Mouse (Mus musculus): ENCODE data around the gene Gabrr2.
"Not testable (repeated sequence)": the region's sequence is repeated elsewhere in the genome, so short reads cannot be mapped to it uniquely, and the experiment has no call there.

Gene Gabrr2

DNA sequence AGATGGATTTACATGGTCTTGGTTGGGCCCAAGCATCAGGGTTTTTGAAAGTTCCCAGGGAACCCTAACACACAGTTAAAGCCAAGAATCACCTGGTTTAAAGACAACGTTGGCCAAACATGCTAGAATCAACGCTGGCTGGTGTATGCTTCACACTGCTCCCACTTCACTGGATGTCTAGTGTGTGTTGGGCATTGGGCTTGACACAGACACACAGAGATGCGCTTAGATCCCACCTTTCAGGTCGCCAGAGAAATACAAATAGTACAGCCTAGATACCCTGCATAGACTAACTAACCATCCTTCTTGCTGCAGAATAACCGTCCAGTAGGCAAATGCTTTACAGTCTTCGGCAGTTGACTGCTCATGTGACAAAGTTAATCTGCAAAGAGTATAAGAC is 7.5 kb downstream of the Gabrr2 start:
- DNase-seq (ENCODE audit: low read depth) = no peak

DNA sequence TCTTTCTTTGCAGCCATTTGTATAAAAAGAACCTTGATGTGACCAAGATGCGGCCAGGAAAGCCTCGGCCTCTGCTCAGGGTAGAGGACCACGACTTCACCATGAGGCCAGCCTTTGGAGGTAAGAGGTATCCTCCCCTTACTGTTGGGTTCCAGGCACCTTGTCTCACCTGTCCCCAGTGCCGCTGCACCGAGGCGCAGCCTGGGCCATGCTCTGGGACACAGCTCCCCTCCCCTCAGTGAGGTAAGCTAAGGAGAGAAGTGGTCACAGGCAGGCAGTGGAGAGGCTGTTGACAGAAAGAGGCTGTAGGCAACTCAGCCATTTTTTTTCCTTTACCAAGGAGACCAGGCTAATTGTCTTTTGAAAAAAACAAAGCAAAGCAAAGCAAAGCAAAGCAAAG is 8.5 kb downstream of the Gabrr2 start:
- no peak for DNase-seq (ENCODE audit: low read depth)

DNA sequence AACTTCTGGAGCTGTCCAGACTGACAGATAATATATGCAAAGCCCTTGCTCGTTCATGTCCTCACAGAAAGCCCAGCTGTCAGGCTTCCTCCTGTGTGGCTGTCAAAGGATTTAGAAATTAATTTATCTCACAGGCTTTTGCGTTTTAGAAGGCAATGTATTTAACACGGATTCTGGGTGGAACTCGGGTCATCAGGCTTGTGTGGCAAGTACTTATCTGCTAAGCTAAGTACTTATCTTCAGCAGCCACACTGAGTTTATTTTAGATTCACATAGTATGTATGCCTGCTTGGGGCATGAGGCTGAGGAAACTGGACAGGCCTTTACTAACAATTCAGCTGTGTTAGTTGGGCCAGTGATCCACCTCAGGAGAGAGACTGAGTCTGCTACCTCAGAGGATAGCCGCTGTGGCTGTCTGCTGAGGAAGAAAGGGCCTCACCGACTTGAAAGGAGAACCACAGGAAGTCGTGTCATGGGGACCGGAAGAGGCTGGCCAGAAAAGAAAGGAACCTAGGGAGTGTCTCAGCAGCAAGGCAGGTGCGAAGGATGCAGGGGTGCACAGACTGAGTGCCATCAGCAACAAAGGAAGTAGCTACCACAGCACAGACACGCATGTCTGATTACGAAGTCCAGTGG is 9.8 kb downstream of the Gabrr2 start:
- peak; percentile 23 for DNase-seq (ENCODE audit: low read depth)

DNA sequence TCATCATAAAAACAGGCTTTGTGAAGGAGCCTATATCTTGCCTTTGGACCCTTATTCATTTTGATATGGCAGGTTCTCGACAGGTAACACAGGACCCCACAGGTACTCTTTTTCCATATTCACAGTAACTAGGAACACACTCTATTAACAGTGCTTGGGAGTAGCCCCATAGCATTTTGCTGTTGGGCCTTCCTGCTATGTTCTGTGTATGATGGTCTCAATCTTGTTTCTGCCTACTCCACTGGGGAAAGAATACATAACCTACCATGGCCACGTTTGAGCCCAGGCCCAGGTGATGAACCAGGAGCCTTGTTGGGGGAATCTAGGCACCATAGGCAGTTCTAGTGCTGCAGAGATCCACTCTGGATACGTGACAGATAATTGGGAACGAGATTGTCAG is 11.6 kb downstream of the Gabrr2 start:
- no peak for DNase-seq (ENCODE audit: low read depth)

DNA sequence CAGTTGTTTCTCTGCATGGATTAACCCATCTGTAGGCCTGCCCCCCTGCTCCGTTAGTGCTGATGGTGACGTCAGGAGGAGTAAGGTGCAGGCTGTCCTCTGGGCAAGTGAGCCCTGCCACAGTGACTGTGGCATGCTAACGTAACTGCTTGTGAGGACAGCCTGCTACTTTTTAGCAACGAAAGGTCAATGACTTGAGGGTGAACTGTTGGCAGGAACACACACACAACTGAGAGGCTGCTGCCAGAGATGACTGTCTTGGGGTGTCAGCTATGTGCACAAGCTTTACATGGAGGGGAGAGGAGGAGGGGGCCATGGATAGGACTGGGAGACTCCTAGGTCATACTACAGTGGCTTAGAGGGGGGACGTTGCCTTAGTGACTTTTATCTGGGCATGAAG is 12.1 kb downstream of the Gabrr2 start:
- no peak for DNase-seq (ENCODE audit: low read depth)

DNA sequence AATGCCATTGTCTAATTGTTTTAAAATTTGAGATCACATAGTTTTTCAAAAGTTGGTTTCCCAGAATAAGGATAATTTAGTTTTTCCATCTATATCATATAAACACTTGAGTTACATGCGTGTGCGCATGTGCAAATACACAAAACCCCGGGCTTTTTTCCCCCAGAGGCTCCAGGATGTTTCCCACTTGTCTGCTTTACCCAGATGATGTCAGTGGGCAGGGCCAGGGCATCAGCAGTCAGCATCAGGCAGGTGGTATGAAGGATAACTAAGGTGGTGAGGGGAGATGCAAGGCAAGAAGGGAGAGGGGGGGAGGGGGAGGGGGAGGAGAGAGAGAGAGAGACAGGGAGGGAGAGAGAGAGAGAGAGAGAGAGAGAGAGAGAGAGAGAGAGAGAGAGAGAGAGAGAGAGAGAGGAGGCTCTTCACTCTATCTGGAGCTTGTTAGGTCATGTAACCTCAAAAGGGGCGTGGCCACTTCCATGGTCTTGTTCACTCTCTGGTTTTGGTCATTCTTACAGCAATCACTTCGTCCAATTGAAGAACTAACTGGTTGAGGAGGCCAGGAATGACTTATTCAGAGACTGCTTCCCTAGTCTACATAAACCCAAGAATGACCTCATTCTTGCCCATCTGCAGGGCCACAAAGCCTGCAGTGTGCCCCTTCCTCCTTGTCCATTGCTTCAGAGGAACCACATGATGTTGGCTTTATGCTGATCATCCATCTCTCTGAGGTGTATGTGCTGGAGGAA is 13.2 kb downstream of the Gabrr2 start:
- no peak for DNase-seq (ENCODE audit: low read depth)

DNA sequence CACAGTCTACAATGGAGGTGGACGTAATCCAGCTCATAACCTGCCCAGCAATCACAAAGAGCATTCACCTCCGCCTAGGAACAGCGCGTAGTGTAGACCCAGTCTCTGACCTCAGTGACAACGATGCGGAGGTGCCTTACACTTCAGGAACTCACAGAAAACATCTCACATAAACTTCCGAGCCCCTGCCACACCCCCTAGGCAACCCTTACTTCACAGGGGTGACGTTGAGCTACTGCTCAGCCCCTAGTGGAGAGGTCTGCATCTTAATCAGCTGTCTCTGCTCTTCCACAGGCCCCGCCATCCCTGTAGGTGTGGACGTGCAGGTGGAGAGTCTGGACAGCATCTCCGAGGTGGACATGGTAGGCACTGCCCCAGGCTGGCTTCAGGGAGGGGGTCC is 14.4 kb downstream of the Gabrr2 start:
- no peak for DNase-seq (ENCODE audit: low read depth)

DNA sequence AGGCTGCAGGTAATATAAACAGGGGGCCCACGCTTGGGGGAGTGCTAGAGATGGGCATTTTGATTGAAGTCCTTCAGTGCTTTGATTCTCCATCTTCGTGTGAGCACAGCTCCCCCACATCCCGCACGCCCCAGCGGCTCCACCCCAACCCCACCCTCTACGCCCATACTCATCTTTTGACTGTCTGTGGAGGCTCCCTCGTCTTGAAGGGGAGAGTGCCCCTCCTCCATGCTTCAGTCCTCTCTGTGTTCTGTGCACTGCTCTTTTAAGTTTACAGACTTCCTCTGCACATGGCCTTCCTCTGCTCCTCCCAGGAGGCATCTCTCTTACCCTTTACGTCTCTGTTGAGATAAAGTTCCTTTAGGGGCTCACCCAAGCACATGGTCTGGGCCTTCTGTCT is 14.9 kb downstream of the Gabrr2 start:
- DNase-seq (ENCODE audit: low read depth) = no peak

DNA sequence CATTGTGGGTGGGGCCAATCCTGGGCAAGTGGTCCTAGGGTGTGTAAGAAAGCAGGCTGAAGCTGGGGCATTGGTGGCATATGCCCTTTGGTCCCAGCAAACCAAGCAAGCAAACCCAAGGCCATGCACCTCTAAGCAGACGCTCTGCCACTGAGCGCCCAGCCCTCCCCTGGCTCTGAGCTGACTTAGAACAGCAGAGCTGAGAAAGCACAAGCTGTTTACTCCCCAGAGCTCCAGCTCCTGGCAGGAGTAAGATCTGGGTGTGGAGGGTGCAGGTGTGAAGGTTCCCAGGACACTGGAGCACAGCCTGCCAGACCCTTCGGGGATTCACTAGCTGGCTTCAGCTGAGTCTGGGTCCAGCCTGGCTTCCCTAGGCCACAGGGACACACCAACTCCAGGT is 15.7 kb downstream of the Gabrr2 start:
- no peak for DNase-seq (ENCODE audit: low read depth)

DNA sequence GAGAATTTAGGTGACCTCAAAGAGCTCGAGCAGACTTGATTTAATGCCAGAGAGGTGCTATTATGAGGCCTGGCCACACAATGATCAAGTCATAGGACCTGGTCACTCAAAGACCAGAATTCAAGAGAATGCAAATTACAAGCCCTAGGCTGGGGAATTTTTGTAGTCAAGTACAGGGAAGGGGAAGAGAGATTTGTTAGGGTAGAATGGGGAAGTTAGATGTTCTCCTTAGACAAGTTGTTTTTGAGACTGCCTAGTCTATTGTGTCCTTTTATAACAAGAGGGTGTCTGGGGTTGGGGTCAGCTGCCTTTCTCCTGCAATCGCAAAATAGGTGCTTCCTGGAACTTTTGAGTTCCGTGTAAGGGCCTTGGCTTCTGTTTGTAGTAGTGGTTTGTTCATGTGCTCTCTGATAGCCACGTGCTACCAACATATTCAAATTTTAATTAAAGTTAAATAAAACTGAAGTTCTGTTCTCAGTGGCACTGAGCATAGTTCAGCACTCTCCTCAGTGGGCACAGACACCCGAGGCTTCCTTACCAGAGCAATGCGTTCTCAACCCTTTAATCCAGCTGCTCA is 36.4 kb downstream of the Gabrr2 start:
- DNase-seq (ENCODE audit: low read depth) = no peak

DNA sequence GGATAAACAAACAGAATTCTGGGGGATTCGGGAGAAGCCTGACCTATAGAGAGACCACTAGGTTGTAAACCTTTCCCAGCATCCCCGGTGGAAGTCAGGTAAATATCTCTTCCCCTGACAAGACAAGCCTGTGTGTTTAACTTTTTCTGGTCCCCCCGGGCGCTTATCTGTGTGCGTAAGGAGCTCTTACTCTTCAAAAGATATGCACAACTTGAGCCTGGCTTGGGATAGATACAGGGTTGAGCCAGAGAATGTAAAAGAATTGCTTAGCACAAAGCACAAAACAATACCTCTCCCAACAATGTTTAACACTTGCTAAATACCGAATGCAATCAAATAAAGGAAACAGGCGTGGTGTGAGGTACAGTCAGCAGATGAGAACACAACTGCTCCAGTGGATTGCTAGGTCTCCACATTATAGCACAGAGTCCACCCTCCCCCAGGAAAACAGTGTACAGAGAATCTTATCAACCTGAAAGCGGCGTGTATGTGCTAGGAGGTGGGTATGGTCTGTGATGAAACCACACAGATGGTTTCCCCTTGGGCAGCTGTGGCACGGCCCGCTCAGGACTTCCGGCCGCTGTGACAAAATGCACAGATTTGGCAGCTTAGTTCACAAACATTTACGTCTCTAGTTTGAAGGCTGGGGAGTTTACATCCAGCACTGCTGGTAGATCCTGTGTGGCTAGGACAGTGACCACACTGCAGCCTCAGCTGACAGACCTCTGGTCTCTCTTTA is 47.1 kb downstream of the Gabrr2 start:
- peak; percentile 32 for DNase-seq (ENCODE audit: low read depth)

DNA sequence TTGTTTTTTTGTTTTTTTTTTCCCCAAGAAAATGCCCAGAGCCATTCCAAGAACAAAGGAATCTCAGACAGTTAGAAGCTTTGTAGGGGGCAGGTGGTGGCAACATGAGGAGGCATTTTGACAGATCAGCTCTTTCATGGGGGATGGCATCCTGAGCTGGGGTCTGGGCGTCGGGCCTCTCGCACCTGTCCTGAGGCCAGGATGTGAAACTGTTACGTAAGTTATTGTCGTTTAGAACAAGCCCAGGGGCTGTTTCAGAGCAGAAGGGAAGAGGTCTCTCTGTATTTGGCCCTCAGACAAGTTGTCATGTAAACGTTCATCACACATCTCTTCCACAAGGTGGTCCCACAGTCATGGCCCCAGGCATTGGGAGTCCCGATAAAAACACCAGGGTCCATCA is 48.0 kb downstream of the Gabrr2 start:
- DNase-seq (ENCODE audit: low read depth) = no peak

DNA sequence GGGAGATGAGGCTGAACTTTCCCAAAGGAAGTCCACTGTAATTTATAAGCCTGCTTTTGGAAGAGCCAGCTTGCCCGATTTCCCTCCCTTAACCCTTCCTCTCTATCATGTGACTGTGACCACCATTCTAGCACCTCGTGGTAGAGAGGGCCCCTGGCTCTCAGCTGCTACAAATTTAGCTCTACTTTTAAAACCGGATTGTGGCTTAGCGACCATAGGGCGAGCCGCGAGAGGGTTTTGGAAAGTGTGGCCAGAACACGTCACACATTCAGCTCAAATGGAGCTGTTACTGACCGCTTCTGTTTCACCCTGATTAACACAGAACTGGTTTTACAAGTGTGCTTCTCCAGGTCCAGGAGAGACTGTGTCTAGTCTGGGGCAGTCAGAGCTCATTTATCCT is 48.6 kb downstream of the Gabrr2 start:
- no peak for DNase-seq (ENCODE audit: low read depth)

DNA sequence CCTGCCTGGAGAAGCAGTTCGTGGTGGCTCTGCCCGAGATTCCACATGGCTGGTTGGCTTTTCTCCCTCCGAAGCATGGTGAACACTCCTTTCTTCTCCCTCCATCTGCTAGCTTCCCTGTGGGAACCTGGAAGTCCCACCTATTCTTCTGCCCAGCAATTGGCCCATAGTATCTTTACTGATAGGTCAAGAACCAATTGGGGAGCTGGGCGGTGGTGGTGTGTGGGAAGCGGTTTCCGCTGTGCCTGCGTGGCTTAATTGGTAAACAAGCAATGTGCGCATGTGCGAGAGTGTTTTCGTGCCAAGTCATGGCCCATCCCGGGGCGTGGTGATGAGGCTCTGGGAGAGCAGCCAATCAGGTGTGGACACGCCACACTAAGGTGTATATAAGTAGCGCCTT is 50.1 kb downstream of the Gabrr2 start:
- not testable (repeated sequence) for DNase-seq (ENCODE audit: low read depth)

DNA sequence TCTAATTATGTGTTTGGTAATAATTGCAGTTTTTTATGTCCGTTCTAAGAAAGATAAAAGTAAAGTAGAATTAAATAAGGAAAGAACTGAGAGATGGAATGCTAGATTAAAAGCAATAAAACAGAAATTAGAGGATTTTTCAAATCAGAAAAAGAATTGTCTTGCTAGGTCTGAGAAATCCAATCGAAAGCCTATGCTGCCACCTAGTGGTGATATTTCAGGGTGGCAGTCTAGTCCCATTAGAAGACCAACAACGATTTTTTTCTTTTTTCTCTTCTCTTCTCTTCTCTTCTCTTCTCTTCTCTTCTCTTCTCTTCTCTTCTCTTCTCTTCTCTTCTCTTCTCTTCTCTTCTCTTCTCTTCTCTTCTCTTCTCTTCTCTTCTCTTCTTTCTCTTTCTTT is 56.3 kb downstream of the Gabrr2 start:
- peak; percentile 56 for DNase-seq (ENCODE audit: low read depth)

DNA sequence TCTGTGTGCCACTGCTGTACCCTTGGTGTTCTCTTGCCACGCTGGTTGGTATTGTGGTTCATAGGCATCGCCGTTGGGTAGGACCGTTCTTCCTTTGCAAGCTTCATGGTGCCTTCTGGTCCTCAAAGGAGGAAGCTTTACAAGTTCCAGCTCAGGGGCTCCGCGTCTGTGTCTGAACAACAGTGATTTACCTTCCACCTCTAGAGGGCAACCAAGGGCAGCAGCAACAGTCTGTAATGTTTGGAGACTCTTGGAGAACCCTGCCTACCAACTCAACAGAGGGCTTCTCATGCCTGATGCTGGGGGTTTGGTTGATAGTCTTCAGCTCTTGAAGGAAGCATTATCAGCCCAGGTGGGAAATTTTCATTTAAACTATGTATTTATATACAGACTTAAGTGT is 61.7 kb downstream of the Gabrr2 start:
- peak; percentile 6 for DNase-seq (ENCODE audit: low read depth)

DNA sequence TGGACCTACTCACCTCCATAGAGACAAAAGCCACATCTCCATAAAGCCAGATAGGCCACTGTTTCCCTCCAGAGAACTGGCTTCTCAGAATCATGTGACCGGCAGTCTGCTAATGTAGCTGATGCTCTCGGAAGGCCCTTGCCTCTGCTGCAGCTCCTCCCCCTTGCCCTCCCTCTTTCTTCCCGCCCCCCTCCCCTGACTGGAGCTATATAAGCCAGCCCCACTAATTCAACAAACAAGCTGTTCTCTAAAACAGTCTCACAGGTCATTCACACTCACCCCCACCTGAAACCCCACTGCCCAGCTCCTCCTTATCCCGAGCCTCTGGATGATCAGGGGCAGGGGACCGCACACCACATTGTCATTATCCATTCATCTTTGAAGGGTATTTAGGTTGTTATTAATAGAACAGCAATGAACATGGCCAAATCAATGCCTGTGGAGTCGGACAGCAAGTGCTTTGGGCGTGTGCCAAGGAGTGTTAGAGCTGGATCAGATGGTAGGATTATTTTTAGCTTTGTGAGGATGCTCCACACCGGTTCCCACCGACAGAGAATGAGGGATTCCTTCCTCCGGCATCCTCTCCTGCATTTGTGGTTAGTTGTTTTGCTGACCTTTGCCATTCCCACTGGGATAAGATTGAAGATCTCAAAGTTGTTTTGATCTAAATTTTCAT is 62.7 kb downstream of the Gabrr2 start:
- no peak for DNase-seq (ENCODE audit: low read depth)

DNA sequence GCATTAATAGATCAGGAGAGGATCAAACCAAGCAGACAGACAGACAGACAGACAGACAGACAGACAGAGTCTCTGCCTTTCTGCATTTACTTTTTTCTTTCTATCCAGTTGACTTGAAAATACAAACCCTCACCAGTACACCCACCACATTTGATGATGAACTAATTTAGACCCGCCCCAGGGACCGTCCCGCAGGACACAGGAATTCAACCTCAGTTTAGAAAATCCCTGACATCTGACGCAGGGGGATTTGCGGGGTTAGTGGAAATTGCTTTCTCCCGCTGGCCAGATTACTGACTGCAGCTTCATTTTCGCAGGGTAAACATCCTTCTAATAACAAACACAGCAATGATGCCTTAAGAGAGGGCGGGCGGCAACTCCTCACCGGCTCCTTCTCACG is 69.4 kb downstream of the Gabrr2 start, which contains the start of gene Gabrr1:
TSS of gene Gabrr1 (plus strand) at position 301 of the 400 bp plus-strand sequence.
- no peak for DNase-seq (ENCODE audit: low read depth)
